ENCODE assay signal across 8 mouse cellular contexts in the genomic region with DNA sequence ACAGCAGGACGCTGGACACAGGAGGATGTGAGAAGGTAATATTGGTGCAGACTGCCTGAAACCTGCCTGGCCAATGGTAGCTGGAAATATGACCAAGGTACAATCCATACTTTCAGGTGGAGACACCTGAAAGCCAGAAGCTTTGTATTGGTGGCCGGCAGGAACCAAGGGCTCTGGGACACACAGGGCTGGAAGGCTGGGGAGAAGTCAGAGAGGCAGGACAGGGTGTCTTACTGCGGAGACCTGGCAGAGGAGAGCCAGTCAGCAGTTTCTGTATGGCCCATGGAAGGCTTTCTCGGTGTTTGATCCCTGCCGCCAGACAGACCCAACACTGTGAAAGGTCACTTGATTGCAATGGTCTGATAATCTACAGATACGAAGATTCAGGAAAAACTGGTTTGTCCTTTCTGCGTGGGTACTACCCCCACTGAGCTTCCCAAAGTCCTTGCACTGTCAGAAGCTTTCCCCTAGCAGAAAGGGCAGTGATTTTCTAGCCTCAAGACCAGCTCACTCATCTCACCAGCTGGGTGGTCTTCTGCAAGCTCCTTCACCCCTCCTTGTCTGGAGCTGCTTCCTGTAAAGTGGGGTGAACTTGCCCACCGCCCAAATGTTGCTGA. TPM values are rescaled to one million over a fixed set of nuclear protein-coding genes. Genes with fewer than 3 reads are reported as not detected.
DNase-seq lines count a peak whose midpoint lies in the region; ATAC-seq lines count a peak whose summit lies in the region.

No protein-coding gene starts in this region.

- 27% methylated on average over 8 of the region's 8 CpGs for WGBS in heart, embryonic 15.5 days
- 37% methylated on average over 8 of the region's 8 CpGs for WGBS in heart, embryonic 16.5 days
- 49% methylated on average over 8 of the region's 8 CpGs for WGBS in macrophage (ENCODE audit: missing documents)

- H3K9me3 ChIP-seq in heart, embryonic 15.5 days (replicated peaks), result no peaks in the 10 kb centered on the region
- no peaks in the 10 kb centered on the region for H3K9me3 ChIP-seq in heart, embryonic 16.5 days (replicated peaks; ENCODE audit: control insufficient read depth, low read length)

- H3K27ac ChIP-seq in heart, embryonic 15.5 days, result no peak overlapping the region
- no peak overlapping the region for H3K27ac ChIP-seq in heart, embryonic 16.5 days (ENCODE audit: low read length)
- 0 out of 2 replicates have a peak overlapping the region, but pooled peaks have one; percentile 15 for H3K27ac ChIP-seq in macrophage

- H3K36me3 ChIP-seq in heart, embryonic 15.5 days, result no peaks in the 10 kb centered on the region
- no peaks in the 10 kb centered on the region for H3K36me3 ChIP-seq in heart, embryonic 16.5 days (ENCODE audit: control insufficient read depth, insufficient read depth)
- no peaks in the 10 kb centered on the region for H3K36me3 ChIP-seq in macrophage (ENCODE audit: inconsistent target)

- no peaks in the 10 kb centered on the region for H3K27me3 ChIP-seq in heart, embryonic 15.5 days
- no peaks in the 10 kb centered on the region for H3K27me3 ChIP-seq in heart, embryonic 16.5 days (ENCODE audit: control insufficient read depth, insufficient read depth, low read length)

- intact Hi-C loops in heart, postnatal 10 days (cut with DNase I), result no loop called here
- intact Hi-C loops in left cerebral cortex, postnatal 4 days (cut with DNase I), result no loop called here

- peaks cover 17% of the 10 kb centered on the region for H3K4me1 ChIP-seq in heart, embryonic 15.5 days (replicated peaks)
- H3K4me1 ChIP-seq in heart, embryonic 16.5 days (ENCODE audit: control insufficient read depth, insufficient read depth, low read length), result peaks cover 9% of the 10 kb centered on the region

- peak overlapping the region; percentile 89 for H3K4me2 ChIP-seq in heart, embryonic 15.5 days
- peak overlapping the region; percentile 72 for H3K4me2 ChIP-seq in heart, embryonic 16.5 days (ENCODE audit: low read depth, low read length)

- H3K4me3 ChIP-seq in heart, embryonic 15.5 days, result peak overlapping the region; percentile 68
- peak overlapping the region; percentile 73 for H3K4me3 ChIP-seq in heart, embryonic 16.5 days (ENCODE audit: low read length)
- peak overlapping the region; percentile 55 for H3K4me3 ChIP-seq in macrophage (ENCODE audit: inconsistent target)

- DNase-seq in heart, postnatal 10 days, result no peak
- DNase-seq in R1 (ENCODE audit: low read depth, low spot score), result peak; percentile 11
- DNase-seq in left cerebral cortex, postnatal 4 days, result no peak
- DNase-seq in Muller cell, postnatal 12 days (ENCODE audit: inconsistent ontology term), result no peak

- H3K9ac ChIP-seq in heart, embryonic 15.5 days, result peak overlapping the region; percentile 66
- peak overlapping the region; percentile 82 for H3K9ac ChIP-seq in heart, embryonic 16.5 days (ENCODE audit: low read length)

- H3K79me2 ChIP-seq in macrophage (ENCODE audit: inconsistent target), result peaks cover 26% of the 10 kb centered on the region

- no peak for ATAC-seq in heart, embryonic 15.5 days (replicated peaks; ENCODE audit: insufficient number of reproducible peaks, insufficient read depth, low FRiP score, low read depth)
- ATAC-seq in heart, embryonic 16.5 days (replicated peaks; ENCODE audit: extremely low read depth, insufficient read depth, low FRiP score), result no peak
- no peak for ATAC-seq in erythroid progenitor cell, adult 5-6 weeks (replicated peaks; ENCODE audit: low FRiP score, poor library complexity, severe bottlenecking)

RNA-seq across cellular contexts. Expression of gene Endod1, which starts 1.4 kb away (rescaled TPM):
- 8.0 and 11.8 TPM in 2 replicates for polyA plus RNA-seq in heart, embryonic 15.5 days (2015; fragmentation: Nextera tagmentation; extraction: Ambion mirVana)
- total RNA-seq in heart, postnatal 10 days (2021), result 10 to 100 TPM; 12.7 to 13.0 TPM
- 7.8 and 9.6 TPM in 2 replicates for polyA plus RNA-seq in heart, embryonic 16.5 days (2015; fragmentation: Nextera tagmentation; extraction: Ambion mirVana)
- 10 to 100 TPM in 1 of 26 experiments, 1 to 10 TPM in 25; 1.5 to 12.3 (median 4.3) TPM for total RNA-seq in macrophage (2018; cell fraction: chromatin; rRNA removed)
- 10 to 100 TPM; 10.1 to 28.6 (median 17.0) TPM for total RNA-seq in macrophage (2018; cell fraction: cytosol; rRNA removed)
- total RNA-seq in macrophage (2018; cell fraction: nucleus; rRNA removed), result 10 to 100 TPM in 23 of 26 experiments, 1 to 10 TPM in 3; 6.5 to 32.6 (median 19.5) TPM
- polyA plus RNA-seq in macrophage (2018), result 9.4 to 21.6 TPM (median 10.3 TPM) in 3 replicates
- total RNA-seq in left cerebral cortex, postnatal 4 days (2021), result 10 to 100 TPM; 40.3 to 44.7 TPM
- 149 TPM in 2 replicates for total RNA-seq in erythroid progenitor cell, adult 5-6 weeks (2015; ENCODE audit: low replicate concordance)
- 185 and 206 TPM in 2 replicates for total RNA-seq in erythroid progenitor cell, adult 5-6 weeks (2017; ENCODE audit: low replicate concordance)
